Mouse (Mus musculus): Measurements from ENCODE around the gene Syt2. TPM values are rescaled to one million over a fixed set of nuclear protein-coding genes. Genes with fewer than 3 reads are reported as not detected.

Syt2 gene
- polyA plus RNA-seq, 1 experiment: 0.05 TPM

- 69% methylated on average over 7 of the region's 7 CpGs for WGBS
- no peak overlapping the region for H3K4me3 ChIP-seq (ENCODE audit: control insufficient read depth, insufficient read depth, low read length)
- H3K36me3 ChIP-seq (ENCODE audit: control insufficient read depth, insufficient read depth, low read length): no peaks in the 10 kb centered on the region
- H3K27ac ChIP-seq (ENCODE audit: control insufficient read depth, insufficient read depth, low read length): no peak overlapping the region
- no peak for DNase-seq
- no peaks in the 10 kb centered on the region for H3K4me1 ChIP-seq (replicated peaks; ENCODE audit: control insufficient read depth, insufficient read depth, low read length)
- no peak for TF ChIP-seq CTCF (IDR thresholded peaks at IDR 0.05; ENCODE audit: borderline replicate concordance, control insufficient read depth, extremely low read depth, insufficient read depth, low read length, poor library complexity)
- no peak for TF ChIP-seq POLR2A (IDR thresholded peaks at IDR 0.05; ENCODE audit: control insufficient read depth, extremely low read depth, insufficient read depth, low read length, poor library complexity)
- H3K27me3 ChIP-seq (ENCODE audit: control insufficient read depth, insufficient read depth, low read length): no peaks in the 10 kb centered on the region
Observed at GRCm38 (mm10) chr1:134801758-134802157, 155.3 kb downstream of the Syt2 start.

- no peak for TF ChIP-seq POLR2A (IDR thresholded peaks at IDR 0.05; ENCODE audit: control insufficient read depth, extremely low read depth, insufficient read depth, low read length, poor library complexity)
- no peak for TF ChIP-seq CTCF (IDR thresholded peaks at IDR 0.05; ENCODE audit: borderline replicate concordance, control insufficient read depth, extremely low read depth, insufficient read depth, low read length, poor library complexity)
- H3K27ac ChIP-seq (ENCODE audit: control insufficient read depth, insufficient read depth, low read length): no peak overlapping the region
- H3K27me3 ChIP-seq (ENCODE audit: control insufficient read depth, insufficient read depth, low read length): no peaks in the 10 kb centered on the region
- no peak overlapping the region for H3K4me3 ChIP-seq (ENCODE audit: control insufficient read depth, insufficient read depth, low read length)
- 87% methylated on average over 16 of the region's 16 CpGs for WGBS
- DNase-seq: no peak
- H3K36me3 ChIP-seq (ENCODE audit: control insufficient read depth, insufficient read depth, low read length): no peaks in the 10 kb centered on the region
- H3K4me1 ChIP-seq (replicated peaks; ENCODE audit: control insufficient read depth, insufficient read depth, low read length): no peaks in the 10 kb centered on the region
Observed at GRCm38 (mm10) chr1:134803286-134804117, 157.0 kb downstream of the Syt2 start.

DNA sequence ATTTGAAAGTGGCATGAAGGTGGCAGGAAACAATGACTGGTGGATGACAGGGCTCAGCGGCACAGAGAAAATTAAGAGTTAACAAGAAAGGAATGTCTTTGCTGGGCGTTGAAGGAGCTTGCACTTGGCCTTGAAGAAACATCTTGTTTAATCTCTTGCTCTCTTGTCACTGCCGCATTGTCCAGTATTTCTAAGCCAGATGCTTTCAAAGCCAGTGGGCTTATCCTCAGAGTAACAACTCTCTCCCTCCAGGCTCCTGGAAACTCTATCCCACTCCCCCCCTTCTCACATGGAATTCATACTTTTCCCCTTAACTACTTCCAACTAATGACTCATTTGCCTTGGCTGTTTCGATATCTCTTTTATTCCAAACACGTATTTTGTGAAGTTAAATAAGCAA lies 157.9 kb downstream of the Syt2 start:
- TF ChIP-seq CTCF (IDR thresholded peaks at IDR 0.05; ENCODE audit: borderline replicate concordance, control insufficient read depth, extremely low read depth, insufficient read depth, low read length, poor library complexity) (no peak), POLR2A (IDR thresholded peaks at IDR 0.05; ENCODE audit: control insufficient read depth, extremely low read depth, insufficient read depth, low read length, poor library complexity) (no peak)
- Histone ChIP-seq H3K36me3 (ENCODE audit: control insufficient read depth, insufficient read depth, low read length) (no peaks in the 10 kb centered on the region), H3K27ac (ENCODE audit: control insufficient read depth, insufficient read depth, low read length) (no peak overlapping the region), H3K4me3 (ENCODE audit: control insufficient read depth, insufficient read depth, low read length) (no peak overlapping the region), H3K4me1 (replicated peaks; ENCODE audit: control insufficient read depth, insufficient read depth, low read length) (no peaks in the 10 kb centered on the region), H3K27me3 (ENCODE audit: control insufficient read depth, insufficient read depth, low read length) (no peaks in the 10 kb centered on the region)
- WGBS: 87% methylated on average over 5 of the region's 5 CpGs
- DNase-seq: no peak

- no peak overlapping the region for H3K4me3 ChIP-seq (ENCODE audit: control insufficient read depth, insufficient read depth, low read length)
- H3K4me1 ChIP-seq (replicated peaks; ENCODE audit: control insufficient read depth, insufficient read depth, low read length): no peaks in the 10 kb centered on the region
- TF ChIP-seq CTCF (IDR thresholded peaks at IDR 0.05; ENCODE audit: borderline replicate concordance, control insufficient read depth, extremely low read depth, insufficient read depth, low read length, poor library complexity) (no peak), POLR2A (IDR thresholded peaks at IDR 0.05; ENCODE audit: control insufficient read depth, extremely low read depth, insufficient read depth, low read length, poor library complexity) (no peak)
- no peaks in the 10 kb centered on the region for H3K27me3 ChIP-seq (ENCODE audit: control insufficient read depth, insufficient read depth, low read length)
- H3K27ac ChIP-seq (ENCODE audit: control insufficient read depth, insufficient read depth, low read length): no peak overlapping the region
- 93% methylated on average over 9 of the region's 9 CpGs for WGBS
- H3K36me3 ChIP-seq (ENCODE audit: control insufficient read depth, insufficient read depth, low read length): no peaks in the 10 kb centered on the region
- DNase-seq: no peak
Observed at GRCm38 (mm10) chr1:134805471-134805870, 159.0 kb downstream of the Syt2 start.

Other genes starting within 250 kb of the Syt2 start
- gene Cyb5r1, start 241.1 kb upstream of the Syt2 start, polyA plus RNA-seq (2012; rRNA removed): 44.9 and 47.2 TPM in 2 replicates
- 92.2 and 94.0 TPM in 2 replicates for gene Adipor1, start 231.3 kb upstream of the Syt2 start, polyA plus RNA-seq (2012; rRNA removed)
- 7.7 and 7.9 TPM in 2 replicates for gene Klhl12, start 191.1 kb upstream of the Syt2 start, polyA plus RNA-seq (2012; rRNA removed)
- gene Rabif, start 152.0 kb upstream of the Syt2 start, polyA plus RNA-seq (2012; rRNA removed): 24.8 and 25.0 TPM in 2 replicates
- gene Mgat4e, start 97.0 kb upstream of the Syt2 start, polyA plus RNA-seq (2012; rRNA removed): not detected in 2 replicates
- 26.7 and 36.4 TPM in 2 replicates for gene Kdm5b, start 86.5 kb upstream of the Syt2 start, polyA plus RNA-seq (2012; rRNA removed)